Mouse (Mus musculus) CD4-positive, CD25-positive, alpha-beta regulatory T cell, adult 2 months (primary cell): Measurements from ENCODE around the gene Zfand6.

Experiments
- DNase-seq: peaks from one replicate; pipeline ENCODE4 v3.0.0-alpha.2; 2012; ENCODE audit warnings: low read depth, low spot score

The Zfand6 gene

DNA sequence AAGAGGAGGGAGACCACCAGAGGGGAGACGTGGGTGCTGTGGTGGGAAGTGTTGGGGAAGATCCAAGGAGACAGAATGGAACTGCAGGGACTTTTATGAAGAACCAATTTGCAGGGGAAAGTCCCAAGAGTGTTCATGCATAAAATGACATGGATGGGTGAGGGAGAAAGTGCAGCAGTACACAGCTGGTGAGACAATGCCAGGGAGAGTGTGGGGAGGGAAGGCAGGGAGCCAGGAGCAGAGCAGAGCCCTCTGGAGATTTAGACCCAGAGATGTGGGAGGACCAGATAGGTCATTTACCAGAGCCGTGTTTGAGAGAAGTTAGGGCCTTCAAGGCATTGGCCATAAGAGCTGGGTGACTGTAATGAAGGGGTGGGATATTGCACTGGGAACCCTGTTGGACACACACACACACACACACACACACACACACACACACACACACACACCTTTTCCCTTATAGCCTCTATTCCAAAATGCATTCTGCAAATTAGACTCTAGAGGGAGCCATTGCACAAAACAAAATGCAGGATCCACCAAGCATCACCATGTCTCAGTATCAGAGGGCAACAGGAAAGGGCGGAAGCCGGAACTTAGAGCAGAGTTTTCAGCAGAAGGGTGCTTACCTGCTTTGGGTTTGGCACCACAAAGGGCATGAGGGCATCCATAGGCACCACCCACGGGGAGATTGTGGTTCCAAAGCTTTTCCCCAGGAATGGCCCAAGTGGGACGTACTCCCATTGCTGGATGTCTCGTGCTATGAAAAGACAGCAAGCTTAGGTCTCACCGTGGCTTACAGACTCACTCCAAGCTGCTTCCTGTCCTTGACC, 95.5 kb downstream of the Zfand6 start:
- DNase-seq, result peak; percentile 87

DNA sequence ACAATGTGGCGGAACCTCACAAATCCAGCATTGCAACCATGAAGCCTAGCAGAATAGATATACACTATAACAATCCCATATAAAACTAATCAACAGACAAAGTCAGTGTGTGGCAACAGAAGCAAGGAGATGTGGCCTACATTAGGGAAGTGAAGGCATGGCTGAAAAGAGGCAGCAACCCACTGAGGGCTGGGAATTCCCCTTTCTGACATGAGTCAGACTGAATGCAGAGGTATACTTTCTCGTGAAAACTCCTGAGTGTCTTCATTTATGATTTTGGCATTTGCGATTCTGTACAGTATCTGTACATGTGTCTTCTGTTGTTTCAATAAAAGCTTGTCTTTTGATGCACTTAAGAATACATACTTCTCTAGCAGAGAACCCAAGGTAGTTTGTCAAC, 98.4 kb downstream of the Zfand6 start:
- peak; percentile 16 for DNase-seq

DNA sequence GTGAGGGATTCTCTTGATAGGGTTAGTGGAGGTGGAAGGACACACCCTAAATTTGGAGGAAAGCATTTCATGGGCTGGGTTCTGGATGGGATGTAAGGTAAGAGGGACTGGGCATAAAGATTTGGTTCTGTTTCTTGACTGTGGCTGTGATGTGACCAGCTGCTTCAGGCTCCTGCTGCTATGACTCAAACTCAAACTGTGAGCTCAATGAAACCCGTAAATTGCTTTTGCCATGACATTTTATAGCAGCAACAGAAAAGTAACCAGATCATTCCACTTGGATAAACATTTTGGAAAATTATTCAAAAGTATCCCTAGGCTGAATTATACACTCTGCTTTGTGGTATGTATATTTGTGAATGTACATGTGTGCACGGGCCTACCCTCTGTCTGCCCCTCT, 99.1 kb downstream of the Zfand6 start:
- no peak for DNase-seq

DNA sequence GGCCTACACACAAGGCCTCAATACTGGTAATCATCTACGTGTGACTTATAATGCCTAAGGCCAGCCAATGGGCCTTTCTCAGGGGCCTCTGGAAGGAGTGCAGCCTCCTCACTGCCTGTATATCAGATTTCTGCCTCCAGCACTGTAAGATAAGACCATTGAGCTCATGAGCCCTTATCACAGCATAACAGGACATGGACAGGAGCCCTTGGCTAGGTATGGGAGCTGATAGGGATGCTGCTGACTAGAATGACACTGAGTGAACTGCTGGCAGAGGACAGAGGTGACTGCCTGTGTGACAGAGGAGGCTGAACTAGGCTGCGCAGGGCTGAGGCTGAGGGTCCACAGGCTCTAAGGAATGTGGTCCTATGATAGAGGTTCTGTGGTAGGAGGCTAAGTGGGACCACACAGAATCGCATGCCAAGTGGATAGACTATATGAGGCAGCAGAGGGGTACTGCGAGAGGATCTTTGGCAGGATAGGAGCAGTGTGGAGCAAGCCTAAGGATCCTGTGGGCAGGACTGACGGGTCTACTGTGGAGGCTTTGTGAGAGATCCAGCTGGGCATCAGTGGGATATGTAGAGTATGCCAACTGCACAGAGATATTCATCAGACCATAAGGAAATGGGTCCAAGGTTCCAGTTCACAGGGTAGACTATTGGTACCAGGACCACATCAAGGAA, 102.5 kb downstream of the Zfand6 start:
- DNase-seq, result no peak

DNA sequence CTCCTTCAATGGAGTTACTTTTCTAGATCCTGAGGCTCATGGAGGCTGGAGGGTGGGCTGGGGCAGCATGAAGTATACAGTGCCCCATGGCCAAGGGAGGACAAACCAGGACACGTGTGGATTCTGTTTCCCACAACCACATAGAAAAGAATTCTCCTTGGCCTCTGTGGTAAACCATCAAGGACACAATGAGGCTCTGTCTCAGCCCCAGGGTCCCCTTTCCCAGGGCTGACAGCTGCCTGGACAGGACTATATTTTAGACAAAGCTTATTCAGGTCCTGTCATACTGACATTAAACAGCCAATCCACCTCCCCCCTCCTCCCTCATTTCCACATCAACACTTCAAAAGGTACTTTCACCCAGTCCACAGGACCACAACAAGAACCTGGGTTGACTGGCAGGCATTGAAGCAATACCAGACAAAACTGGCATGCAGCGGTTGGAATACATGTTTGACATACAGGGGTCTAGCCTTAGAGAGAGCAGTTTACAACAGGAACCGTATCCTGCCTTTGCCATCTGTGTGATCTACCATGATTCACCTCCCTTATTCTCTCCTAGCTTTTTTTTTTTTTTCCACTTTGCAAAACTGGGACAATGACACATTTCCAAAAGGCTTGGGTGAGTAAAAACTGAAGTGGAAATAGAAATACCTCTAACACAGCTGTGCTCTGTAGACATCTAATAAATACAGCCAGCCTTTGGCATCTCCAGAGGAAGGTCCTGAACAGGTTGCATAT, 103.2 kb downstream of the Zfand6 start:
- DNase-seq, result no peak

DNA sequence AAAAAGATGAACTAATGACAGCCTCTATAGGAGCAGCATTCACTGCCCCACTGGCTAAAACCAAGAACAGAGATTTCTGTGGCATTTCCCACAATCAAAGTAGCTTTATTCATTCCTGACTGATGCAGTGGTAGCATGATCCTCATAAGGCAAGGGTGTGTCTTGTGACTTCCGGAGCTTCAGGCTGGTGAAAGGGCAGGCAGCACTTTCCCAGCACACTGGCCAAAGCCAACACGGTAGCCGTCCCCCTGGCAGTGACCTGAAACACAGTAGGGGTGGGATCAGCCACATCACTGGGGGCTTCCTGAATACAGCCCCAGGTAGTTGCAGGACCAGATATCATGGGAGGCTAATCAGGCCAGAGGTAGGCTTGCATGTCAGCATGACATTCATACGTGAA, 104.7 kb downstream of the Zfand6 start:
- DNase-seq, result no peak

DNA sequence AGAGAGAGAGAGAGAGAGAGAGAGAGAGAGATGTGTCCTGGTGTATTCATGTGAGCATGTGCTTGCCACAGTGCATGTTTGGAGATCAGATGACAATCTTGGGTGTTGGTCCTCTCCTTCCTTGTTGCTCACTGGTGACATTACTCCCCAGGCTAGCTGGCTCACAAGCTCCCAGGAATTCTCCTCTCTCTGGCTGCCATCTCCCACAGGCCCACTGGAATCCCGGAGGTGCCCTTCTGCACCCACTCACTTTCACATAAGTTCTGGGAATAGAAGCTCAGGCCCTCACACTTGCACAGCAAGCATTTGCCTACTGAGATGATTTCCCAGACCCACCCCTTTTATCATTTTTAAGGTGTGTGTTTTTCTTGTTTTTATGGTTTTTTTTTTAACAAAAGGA, 110.0 kb downstream of the Zfand6 start:
- no peak for DNase-seq

DNA sequence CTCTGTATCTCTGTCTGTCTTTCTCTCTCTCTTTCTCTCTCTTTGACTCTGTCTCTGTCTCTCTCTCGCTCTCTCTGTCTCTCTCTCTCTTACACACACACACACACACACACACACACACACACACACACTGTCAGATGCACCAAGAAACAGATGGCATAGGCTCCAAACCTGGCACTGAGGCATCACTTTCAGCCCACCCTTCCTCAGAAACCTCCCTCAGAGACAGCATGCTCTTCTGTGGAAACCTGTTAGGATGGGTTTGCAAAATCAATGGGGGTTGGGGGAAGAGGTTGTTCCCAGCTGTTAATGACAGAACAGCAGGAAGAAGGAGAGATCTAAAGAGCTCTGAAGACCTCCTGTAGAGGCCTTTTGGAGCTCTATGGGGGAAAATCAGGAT, 110.9 kb downstream of the Zfand6 start:
- DNase-seq, result no peak

DNA sequence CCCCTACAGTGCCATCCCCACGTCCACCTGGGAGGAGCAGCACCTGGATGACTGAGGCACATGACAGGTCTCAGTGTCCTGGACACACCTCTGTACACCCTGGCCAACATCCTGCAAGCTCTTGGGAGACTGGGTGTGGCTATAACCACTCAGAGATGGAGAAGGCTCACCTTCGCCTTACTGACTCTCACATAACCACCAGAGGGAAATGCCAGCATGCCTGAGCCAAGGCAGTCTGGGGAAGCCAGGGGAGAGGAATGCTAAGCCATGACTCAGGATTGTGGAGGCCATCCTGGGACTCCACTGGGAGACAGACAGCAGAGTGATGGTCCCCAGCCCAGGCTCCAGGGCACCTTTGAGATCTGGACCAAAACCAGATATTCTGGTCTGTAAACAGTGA, 112.7 kb downstream of the Zfand6 start:
- DNase-seq, result no peak

DNA sequence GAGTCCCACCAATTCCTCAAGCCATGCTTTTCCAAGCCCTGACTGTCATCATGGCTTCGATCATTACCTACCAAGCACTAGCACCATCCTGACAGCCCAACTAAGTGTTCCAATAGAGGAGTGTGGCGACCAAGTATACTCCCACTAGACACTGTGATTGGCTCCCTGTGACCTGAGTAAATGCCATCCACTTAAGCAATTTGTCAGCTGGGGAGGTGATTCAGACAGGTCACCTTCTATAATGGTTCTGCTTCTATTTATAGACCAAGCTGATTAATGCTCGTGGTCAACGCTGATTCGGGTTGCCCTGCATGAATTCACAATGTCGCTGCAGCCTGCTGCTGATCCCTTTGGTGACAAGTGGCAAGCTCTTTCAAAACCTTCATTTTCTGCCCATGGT, 123.6 kb downstream of the Zfand6 start:
- DNase-seq, result no peak

DNA sequence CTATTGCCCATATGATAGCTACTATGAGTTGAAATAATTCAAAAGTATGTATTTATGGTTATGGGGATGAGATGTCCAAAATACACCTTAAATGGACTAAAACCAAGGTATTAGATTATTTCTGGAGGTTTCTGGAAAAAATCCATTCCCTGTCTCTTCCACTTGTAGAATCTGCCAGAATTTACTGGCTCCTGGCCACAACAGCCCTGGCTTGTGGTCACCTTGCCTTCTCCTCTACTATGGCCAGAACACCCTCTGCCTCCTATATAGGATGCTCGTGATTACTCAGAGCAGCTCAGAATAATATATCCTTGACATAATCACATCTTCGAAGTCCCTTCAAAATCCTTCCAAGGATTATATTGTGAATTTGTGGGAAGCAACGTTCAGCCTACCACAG, 125.5 kb downstream of the Zfand6 start:
- DNase-seq, result no peak
